Mouse (Mus musculus) bone marrow, adult 2 months (tissue): ENCODE measurements at regions not wholly inside any gene's neighbourhood (a gene's known extent, or its start where the extent isn't known, plus 50 kb on each side); places are given as distances from the start of the nearest gene placed in this dataset.

Experiments used
- CTCF ChIP-seq: fragments of 200-500 bp; IDR thresholded peaks from 2 replicates; pipeline ENCODE4 v1.5.1; 2011; ENCODE audit warnings: low read length, control low read depth; ENCODE audit not compliant: control insufficient read depth, insufficient read depth
- POLR2A ChIP-seq: fragments of 200-500 bp; IDR thresholded peaks from 2 replicates; pipeline ENCODE4 v1.6.1; 2011; ENCODE audit warnings: low read depth, mild to moderate bottlenecking, control low read depth, low read length, borderline replicate concordance; ENCODE audit not compliant: control insufficient read depth

DNA sequence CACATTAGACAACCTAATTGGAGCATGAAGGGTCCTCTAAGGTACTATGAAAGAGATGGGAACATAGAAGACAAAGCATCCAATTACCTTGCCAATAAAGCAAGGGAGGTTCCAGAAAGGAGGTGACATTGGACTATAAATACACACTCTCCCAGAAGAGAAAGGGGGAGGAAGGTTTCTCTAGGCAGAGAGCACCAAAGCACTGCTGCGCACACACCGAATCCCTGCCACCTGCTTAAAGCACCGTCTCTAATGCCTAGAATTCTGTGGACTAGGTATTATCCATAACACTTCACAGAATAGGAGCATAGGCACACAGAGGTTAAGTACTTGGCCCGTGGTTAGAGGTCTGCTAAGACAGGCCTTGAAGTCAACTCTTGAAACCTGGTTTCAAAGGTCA, 107.8 kb upstream of the Jun start:
- no peak for TF ChIP-seq CTCF
- no peak for TF ChIP-seq POLR2A
